Mouse (Mus musculus) T-cell, adult 2 months (primary cell): Measurements from ENCODE around the gene Magi3.

Experiments used
- DNase-seq: peaks from one replicate; pipeline ENCODE4 v3.0.0; 2022; ENCODE audit warnings: low spot score

Gene Magi3

DNA sequence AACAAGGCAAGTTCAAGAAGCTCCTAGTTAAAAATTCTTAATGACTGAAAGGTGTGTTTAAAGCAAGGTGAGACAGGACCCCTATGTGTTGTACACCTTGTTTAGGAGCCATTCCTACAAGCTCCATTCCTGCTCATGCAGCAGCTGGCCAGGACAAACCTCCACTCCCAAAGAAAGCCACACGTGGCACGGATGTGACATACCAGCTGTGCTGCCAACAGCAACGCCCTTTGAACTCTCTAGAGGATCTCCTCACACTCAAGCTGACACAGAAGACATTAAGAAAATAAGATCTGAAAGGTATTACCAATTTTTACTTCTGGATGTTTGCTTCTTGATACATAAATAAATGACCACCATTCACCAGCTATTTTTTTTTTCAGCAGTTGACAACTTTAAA, 193.2 kb downstream of the Magi3 start:
- no peak for DNase-seq

- DNase-seq = no peak
These were observed 200.1 kb downstream of the Magi3 start for GRCm38 (mm10) chr3:104020101-104020500.

DNA sequence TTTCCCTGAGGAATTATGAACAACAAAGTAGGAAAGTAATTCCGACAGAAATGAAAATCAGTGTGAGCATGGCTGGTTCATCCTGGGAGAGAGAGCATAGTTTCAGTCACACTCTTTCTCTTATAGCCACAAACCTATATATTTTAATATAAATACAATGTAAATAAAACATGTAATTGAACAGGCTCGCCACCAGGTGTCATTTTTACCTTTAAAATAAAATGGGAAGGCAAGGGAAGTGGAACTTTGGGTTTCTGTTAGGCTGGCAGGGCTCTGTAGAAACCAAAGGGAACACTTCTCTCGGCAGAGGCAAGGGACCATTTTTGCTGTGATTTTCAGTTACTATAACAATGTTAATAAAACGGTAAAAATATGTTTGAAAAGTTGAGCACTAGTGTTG, 200.7 kb downstream of the Magi3 start:
- DNase-seq = no peak

DNA sequence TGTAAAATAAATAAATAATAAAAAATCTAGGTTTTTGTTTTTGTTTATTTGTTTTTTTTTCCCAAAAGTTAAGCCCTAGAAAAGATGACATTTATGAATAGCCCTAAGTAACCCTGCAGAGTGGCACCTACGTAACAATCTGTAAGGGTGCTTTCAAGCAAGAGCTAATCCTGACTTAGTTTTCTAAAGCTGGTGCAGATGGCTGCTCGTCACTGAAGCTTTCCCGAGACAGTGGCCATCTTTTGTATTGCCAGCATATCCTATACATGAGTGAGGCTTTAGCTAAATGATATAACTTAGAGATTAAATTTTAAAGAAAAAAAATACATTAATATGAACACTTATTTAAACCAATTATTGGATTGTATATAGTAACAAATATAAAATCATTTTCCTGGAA, 202.2 kb downstream of the Magi3 start:
- no peak for DNase-seq

DNA sequence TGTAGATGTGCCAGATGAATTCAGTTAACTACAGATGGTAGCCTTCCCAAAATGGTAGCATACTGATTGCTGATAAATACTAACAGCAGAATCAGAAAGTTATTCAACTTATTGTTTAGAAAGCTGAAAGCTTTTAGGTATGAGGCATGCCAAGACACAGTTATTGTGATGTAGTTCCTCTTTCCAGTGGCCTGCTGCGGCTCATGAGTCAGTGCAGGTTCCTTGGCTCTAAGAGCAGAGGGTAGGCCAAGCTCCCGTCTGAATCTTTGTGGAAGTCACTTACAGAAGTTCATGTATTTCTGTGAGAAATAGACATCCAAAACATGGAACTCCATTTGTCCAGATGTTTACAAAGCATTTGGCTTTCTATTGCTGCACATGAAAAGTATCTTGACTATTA, 208.2 kb downstream of the Magi3 start:
- no peak for DNase-seq

DNA sequence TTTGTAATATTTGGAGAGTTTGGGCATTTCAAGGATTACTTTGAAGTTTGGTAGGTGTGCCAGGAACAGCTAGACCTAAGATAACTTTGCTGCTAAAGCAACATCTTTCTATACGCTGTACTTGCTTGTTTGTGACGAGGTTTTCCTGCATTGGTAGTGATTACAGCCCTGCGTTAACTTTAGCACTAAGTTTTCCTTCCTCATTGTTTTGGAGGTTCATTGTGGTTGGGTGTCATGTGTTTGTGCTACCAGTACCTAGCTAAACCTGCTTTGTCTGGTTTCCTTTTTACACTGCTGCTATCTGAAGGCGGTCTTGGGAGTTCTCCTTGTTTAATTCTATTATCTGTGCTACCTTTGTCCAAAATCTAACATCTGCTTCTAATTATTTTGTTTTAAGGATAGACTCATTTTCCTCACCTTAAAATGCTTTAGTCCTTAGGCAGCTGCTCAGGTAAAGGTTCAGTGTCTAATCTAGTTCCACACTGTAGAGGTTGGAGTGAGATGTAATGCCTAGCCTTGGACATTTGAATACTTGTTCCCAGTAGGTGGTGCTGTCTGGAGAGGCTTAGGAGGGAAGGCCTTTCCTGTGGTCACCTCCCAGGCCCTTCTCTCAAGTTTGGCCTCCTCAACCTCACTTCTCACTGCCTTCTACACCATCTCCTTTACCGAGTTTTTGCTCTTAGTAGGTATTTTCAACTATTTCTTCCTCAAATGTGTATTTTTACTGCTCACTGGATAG, 210.1 kb downstream of the Magi3 start:
- DNase-seq = no peak

DNA sequence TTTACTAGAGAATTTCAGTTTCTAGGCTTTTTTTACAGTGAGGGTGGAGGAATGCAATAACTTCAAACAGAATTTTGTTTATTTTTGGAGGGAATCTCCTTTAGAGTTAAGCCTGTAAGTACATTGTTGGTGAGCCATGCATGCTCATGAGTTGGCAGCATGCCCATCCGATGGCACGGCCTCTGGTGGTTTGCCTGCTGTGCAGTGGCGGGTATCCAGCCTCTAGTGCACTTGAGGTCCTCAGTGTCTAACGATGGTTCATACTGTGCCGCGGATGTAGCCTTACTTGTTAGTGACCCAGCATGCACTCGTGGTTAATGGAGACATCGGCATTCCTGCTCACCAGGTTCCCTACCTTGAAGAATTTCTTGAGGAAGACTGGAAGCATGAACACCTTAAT, 212.7 kb downstream of the Magi3 start:
- no peak for DNase-seq

- DNase-seq = no peak
These were observed 213.2 kb downstream of the Magi3 start for GRCm38 (mm10) chr3:104006896-104007466.

- DNase-seq = no peak
These were observed 221.4 kb downstream of the Magi3 start for GRCm38 (mm10) chr3:103998724-103999123.

GRCm38 (mm10) chr3:103991271-103991670, 228.9 kb downstream of the Magi3 start:
- DNase-seq = no peak

DNA sequence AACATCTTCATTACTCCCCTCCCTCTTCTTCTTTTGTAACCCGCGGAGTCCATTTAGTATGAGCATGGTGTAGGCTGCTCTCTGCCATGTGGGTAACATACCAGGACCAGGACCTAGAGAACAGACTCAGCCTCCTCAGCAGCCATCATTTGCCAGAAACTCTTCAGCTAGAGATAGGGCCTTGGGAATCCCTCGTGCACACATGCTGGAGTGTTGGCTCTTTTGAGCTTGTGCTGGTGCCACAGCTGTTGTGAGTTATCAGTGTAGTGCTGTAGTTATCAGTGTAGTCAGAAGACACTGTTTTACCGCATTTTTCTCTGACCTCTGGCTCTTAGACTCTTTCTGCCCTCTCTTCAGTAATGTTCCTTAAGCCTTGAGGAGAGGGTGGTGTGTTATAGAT, 230.8 kb downstream of the Magi3 start:
- DNase-seq = no peak

DNA sequence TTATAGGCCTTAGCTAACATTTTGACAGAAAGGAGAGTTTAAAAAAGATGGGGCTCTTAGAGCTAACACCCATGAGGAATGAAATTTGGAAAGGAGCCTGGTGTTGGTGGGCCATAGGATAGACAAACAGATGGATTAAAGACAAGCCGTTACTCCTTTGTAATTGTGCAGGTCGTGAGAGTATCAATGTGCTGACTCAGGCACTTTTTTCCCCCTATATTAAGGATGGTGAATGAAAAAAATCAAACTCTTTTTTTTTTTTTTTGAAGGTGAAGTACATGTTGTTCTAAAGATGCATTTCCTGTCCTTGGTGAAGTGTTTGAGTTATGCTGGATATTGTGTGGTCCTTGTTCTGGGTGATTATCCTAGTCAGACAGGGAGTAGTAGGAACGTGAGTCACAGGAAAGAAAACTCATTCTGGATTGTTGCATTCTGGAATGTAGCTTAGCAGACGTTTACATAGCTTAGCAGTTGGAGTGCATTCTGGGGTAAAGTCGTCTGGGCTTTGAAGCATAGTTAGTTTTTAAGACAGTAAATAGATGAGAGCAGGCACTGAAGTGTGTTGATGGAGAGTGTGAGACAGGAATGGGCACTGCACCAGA, 232.2 kb downstream of the Magi3 start:
- no peak for DNase-seq

DNA sequence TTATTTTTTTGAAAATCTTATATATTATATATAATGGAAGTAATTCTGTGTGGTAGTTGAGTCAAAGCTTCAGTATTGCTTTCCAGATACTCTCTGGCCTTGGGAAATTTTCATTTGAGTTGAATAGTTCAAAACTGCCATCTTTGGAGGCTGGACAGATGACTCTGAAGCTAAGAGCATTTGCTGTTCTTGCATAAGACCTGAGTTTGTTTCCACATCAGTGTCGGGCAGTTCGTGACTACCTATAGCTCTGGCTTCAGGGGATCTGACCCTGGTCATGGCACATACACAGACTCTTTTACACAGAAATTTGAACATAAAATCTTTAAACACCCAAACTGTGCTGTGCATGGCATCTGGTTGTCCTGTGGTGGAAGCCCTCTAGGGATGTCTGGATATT, 235.0 kb downstream of the Magi3 start:
- DNase-seq = no peak

DNA sequence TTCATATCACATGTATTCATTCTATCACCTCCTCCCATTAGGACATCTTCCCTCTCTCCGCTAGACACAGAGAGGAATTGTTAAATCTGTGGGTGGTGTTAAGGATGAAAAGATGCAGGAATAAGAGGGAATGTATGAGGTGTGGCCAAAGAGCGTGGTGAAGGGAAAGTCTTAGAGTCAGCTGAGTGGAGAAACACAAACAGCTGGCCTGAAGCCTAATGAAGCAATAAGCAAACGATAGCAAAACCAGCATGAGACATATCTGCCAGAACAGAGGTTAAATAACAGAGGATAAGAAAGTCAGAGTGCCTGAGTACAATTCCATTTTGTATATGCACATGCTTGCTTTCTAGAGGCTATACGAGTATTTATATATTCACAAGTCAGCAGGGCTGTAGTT, 235.6 kb downstream of the Magi3 start:
- DNase-seq = no peak

GRCm38 (mm10) chr3:103971157-103971556, 249.0 kb downstream of the Magi3 start:
- no peak for DNase-seq

GRCm38 (mm10) chr3:103968701-103969100, 251.5 kb downstream of the Magi3 start:
- peak; percentile 24 for DNase-seq

DNA sequence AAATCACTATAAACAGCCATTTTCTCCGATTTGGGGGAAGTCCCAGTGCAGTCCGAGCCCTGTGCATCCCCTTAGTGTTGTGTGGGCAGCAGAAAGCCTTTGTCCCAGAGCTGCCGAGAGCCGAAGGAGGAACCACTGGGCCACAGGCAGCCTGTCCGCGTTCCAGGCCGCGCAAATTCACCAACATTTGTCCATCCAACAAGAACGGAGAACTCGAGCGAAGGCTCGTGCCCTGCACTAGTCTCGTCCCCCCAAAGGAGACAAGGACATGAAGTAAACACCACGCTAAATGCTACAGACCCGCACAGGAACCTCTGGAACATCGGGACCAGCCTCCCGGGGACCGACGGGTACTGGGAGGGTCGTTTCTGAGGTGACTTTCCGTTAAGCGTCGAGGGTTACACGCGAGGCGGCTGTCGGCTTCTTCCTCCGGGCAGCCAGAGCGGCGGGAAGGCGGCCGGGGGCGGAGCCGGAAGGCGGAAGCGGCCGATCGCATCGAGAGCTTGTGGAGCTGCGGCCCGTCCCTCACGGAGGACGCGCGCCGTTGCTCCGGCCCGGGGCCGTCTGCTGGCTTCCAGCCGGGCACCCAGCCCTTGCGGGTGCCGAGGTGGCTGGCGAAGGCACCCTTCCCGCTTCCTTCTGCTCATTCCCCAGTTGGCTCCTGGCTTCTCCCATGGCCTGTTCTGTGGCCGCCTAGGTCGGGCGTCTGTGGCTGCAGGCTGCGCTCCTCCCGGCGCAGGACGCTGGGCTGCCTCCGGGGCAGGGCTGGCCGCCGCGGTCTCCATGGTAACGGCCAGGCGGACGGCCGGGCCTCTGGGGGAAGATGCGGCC, 252.1 kb downstream of the Magi3 start, which contains the start of gene Phtf1:
Gene Phtf1 (plus strand): TSS at position 250 of the 831 bp plus-strand sequence.
- DNase-seq = peak; percentile 79

DNA sequence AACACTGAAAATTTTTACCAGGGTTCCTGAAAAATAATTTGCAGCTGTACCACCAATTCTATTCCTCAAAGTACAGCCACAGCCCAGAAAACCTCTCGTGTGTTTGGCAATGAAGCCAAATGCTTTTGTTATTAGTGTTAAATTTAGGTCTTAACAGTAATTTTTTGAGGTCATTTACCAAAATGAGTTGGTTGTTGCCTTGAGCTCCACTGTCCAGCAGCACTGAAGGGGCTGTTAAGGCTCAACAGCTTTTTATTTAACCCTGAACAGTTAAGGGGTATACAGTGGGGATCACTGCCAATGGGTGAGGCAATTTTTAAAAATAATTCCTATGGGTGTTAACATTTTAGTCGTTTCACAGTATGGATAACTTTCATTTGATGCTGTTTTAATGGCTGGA, 252.9 kb downstream of the Magi3 start:
- DNase-seq = no peak
